Mouse (Mus musculus): ENCODE results near the gene Tpst2.
A peak's percentile ranks its signal among the peaks of the same experiment; 100 is the strongest.

Gene Tpst2

DNA sequence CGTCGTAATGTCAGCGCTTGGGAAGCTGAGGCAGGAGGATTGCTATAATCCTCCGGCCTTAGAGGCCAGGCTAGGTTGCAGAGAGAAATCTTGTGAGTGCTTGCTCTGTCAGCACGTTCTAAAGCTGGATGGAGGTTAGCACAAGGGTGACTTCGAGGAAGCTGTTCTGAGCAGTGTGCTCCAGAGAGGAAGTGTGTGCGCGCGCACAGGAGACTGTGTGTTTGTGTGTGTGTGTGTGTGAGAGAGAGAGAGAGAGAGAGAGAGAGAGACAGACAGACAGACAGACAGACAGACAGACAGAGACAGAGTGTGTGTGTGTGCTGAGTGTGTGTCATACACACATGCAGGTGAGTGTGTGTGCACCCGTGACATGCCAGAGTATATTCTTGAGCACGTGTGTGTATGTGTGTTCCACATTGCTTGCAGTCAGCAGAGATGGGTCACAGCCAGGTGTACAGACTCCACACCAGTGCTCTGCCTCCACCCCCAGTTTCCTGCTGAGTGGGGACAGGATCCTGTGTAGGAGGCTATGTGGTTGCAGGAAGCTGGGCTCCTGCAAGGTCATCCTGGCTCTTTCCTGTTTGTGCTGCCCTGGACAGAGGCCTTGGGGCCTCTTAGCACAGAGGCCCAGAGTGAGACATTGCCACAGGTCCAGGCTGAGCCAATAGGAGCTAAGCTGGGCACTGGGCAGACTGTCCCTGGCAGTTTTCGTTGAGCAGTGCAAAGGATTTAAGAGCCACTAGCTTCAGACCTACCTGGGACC lies 21.9 kb downstream of the Tpst2 start:
- DNase-seq (ENCODE audit: low spot score), result no peak

DNA sequence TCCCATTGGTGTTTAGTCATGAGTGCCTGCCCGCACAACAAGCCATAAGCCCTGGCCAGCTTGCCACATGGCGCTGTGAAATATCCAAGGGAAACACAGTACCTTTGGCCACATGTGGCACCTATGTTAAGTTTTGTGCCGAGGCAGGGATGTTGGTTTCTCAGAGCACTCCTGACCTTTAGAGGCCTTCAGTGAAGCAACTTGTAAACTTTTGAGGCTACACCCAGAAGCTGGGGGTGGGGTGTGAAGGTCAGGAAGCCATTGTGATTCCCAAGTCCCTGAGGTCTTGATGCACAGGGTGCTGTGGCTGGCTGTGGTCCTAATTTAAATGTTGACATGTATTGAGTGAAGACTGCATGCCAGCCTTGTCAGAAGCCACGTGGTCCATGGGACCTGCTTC lies 22.9 kb downstream of the Tpst2 start:
- no peak for DNase-seq (ENCODE audit: low spot score)

DNA sequence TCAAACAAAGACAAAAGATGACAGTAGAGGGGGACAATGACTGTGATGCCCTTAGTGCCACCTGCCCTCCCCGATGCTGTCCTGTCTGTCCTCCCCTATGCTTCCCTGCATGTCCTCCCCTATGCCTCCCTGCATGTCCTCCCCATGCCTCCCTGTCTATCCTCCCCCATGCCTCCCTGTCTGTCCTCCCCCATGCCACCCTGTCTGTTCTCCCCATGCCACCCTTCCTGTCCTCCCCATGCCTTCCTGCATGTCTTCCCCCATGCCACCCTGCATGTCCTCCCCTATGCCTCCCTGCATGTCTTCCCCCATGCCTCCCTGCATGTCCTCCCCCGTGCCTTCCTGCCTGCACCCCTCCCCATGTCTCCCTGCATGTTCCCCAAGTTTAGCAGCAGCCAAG lies 23.6 kb downstream of the Tpst2 start:
- DNase-seq (ENCODE audit: low spot score), result no peak

DNA sequence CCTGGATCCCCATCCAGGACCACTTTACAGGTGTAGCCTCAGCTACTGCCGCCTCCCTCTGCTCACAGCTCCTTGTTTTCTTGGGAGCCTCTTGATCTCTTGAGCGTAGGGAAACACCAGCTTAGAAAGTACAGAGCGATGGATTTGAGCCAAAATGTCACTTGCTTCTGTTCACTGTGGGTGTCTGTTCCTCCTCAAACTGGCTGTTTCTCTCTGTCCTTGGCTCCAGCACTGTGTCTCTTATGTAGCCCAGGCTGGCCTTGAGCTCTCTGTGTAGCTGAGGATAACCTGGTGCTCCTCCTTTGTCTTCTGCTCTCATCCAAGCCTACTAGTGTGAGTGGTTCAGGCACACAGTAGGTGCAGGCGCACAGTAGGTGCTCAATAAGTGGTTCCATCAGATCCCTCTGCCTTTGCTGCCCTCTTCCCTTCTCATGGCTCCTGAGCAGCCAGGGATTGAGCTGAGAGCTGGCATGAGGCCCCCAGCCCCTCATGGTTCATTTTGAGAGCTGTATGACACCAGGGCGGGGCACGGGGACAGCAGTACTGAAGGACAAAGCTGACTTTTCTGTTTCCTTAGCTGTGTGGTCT lies 24.3 kb downstream of the Tpst2 start:
- no peak for DNase-seq (ENCODE audit: low spot score)

DNA sequence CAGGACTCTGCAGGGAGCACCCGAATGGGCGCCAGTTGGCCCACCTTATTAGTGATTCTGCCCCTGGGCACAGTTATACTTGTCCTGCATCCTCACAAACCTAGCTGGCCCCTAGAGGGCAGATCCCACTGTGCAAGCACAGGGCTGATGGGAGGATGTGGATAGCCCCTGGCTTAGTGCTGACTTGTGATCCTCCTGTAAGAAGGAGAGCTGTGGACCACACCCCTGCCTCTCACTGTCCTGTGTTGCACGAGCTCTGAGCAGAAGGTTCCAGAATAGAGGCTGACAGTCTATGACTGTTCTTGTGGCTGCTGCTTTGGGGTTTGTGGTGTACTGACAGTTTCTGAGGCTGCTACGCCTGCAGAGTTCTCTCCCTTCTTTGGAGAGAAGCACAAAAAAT lies 25.2 kb downstream of the Tpst2 start:
- no peak for DNase-seq (ENCODE audit: low spot score)

DNA sequence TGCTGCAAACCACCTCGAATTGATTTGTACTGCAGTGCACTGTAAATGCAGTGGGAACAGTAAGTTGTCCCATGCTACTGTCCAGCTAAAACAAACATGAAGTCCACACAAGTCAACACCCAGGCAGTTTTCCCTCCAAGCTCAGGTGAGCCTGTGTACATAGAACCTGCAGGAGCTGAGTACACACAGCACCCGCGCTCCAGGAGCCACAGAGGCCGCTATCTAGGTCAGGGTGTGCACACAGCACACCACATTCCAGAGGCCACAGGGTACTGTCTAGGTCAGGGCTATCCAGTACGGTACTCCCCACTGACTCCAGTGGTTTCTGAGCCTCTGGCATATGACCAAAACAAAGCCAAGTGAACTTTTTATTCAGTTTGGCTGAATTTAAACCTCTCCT lies 25.8 kb downstream of the Tpst2 start:
- DNase-seq (ENCODE audit: low spot score), result no peak

DNA sequence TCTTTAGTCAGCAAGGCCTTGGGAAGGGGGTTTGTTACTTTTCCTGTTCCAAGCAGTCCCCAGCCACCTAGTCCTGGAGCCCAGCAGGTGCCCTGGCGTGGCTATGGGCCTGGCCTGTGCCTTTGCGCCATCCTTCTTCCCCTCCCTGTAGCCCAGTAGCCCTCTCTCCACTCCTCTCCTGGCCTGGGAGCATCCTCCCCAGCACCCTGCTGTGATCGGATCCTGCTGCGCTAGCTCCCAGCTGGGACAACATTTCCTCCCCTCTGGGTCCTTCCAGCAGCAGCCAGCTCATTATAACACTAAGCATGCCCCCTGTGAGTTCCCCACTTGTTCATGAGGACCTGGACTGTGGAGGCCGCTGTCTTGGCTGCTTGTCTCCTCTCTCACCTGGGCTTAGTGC lies 29.4 kb downstream of the Tpst2 start:
- DNase-seq (ENCODE audit: low spot score), result no peak

DNA sequence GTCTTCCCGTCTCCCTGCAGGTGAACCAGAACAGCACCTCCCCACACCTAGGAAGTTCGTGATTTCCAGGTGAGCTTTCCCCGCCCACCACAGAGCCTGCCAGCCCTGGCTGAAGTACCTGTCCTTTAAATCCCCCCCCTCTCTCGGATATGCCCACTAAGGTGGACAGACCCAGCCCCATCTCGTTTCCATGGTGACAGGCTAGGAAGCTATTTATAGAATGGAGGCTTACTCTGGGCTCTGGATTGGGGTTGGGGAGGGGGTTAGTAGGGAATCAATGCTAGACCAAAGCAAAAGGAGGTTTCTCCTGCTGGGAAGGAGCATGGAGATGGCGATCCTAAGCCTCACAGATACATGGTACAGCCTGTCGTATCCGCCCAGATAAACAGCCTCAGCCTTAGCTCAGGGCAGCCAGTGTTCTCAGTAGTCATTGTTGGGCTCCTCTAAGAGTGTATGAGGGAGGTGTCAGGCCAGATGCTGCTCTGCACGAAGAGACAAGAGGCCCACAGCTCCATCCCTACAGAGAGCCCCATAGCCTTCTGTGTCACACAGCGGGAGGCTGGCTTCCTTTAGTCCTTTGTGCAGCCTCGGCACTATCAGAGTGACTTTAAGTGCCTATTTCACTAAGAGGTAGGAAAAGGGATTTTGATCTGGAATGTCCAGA lies 36.9 kb downstream of the Tpst2 start:
- DNase-seq (ENCODE audit: low spot score), result no peak

DNA sequence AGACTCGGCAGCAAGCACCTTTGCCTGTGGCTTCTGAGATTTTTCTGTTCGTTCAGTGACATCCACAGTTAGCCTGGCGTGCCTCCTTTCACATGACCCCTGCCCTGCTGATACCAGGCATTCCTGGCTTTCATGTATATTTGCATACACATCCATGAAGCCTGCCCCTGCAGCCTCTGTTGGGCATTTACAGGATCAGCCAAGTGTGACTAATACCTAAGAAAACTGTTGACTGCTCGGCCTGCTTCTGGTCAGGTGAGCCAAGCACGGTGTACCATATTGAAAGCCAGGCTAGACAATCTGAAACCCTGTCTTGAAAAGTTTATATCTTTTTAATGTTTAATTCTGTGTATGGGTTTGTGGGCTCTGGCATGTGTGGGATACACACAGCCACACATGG lies 40.0 kb downstream of the Tpst2 start:
- no peak for DNase-seq (ENCODE audit: low spot score)

DNA sequence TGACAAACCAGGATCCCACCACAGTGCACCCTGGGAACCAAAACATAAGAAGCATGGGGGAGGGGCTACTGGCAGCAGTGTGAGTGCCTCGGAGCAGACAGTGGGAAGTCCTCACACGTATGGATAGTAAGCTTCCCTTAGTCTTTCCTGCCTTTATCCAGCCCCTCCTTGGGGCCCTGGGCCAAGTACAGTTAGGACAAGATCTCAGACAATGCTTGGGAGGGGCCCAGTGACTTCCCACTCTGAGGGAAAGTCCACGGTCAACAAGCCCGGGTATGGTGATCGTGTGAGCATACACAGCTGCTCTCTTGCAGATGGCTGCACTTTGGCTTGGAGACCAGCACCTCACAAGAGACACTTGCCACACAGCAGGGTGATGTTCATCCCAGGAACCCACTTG lies 40.8 kb downstream of the Tpst2 start:
- no peak for DNase-seq (ENCODE audit: low spot score)

DNA sequence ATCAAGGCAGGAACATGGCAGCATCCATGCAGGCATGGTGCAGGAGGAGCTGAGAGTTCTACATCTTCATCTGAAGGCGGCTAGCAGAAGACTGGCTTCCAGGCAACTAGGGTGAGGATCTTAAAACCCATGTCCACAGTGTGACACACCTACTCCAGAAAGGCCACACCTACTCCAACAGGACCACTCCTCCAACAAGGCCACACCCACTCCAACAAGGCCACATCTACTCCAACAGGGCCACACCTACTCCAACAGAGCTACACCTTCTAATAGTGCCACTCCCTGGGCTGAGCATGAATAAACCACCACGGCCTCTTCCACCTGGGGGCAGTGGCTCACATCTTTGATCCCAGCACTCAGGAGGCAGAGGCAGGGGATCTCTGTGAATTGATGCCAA lies 42.9 kb downstream of the Tpst2 start:
- peak; percentile 38 for DNase-seq (ENCODE audit: low spot score)

DNA sequence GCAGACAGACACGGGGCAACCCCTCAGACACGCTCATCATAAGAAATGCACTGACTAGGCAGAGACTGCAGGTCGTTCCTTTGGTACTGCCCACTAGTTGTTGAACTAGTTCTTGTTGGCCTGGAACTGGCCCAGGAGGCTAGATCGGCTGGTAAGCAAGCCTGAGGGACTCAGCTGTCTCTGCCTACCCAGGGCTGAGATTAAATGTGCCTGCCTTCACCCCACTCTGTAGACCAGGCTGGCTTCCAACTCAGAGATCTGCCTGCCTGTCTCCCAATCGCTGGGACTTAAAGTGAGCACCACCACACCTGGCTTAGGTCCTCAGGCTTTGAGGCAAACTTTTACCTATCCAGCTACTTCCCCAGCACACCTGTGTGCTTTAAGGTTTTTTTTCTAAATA lies 43.9 kb downstream of the Tpst2 start:
- no peak for DNase-seq (ENCODE audit: low spot score)

DNA sequence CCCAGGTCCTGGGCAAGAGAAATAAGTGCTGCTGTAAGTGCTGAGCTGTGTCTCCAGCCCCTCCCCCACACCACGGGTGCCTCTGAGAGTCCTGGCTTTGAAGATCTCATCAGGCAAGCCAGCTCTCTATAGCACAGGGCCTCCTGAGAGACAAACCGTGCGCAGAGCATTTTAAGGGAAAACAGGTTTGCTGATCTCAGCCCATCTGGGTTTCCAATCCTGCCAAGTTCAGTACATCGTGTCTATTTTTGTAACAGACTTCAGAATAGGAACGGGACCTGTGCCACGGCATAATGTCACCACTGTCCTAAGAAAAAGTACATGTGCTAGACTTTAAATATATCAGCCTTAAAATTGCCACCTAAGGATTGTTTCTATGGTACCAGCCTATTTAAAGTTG lies 44.4 kb downstream of the Tpst2 start:
- DNase-seq (ENCODE audit: low spot score), result no peak

DNA sequence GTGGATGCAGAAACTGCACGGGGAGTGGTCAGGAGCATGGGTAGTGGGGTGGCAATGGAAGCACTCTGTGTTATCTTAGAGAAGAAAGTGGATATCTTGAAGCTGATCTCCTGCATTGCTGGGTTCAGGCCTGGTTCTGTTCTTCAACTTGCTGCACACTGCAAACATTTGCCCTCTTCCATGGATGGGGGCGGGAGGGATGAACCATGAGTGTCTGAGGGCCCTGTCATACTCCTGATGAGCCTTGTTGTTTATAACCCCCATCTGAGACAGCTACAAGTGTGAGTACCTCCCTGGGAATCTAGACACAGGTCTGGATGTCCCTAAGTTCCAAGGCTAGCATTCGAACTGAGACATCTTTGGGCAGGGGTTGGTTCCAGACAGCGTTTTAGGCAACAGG lies 44.9 kb downstream of the Tpst2 start:
- DNase-seq (ENCODE audit: low spot score), result no peak

DNA sequence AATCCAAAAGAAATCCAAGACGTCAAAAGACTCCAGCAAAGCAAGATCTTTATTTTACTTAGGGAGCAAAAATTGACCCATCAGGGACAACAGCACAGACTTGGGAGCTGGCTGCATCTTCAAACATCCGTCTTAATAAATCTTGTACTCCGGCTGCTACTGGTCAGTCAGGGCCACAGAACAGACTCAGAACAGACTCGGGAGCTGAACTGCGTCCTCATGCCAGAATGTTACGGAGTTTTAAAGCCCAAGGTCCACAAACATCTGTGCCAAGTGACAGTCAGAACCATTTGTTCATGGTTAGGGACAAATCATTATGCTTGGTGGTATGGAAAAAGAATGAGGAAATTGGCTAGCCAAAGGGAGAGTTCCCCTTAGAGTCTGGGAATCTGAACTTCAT lies 46.8 kb downstream of the Tpst2 start:
- no peak for DNase-seq (ENCODE audit: low spot score)

DNA sequence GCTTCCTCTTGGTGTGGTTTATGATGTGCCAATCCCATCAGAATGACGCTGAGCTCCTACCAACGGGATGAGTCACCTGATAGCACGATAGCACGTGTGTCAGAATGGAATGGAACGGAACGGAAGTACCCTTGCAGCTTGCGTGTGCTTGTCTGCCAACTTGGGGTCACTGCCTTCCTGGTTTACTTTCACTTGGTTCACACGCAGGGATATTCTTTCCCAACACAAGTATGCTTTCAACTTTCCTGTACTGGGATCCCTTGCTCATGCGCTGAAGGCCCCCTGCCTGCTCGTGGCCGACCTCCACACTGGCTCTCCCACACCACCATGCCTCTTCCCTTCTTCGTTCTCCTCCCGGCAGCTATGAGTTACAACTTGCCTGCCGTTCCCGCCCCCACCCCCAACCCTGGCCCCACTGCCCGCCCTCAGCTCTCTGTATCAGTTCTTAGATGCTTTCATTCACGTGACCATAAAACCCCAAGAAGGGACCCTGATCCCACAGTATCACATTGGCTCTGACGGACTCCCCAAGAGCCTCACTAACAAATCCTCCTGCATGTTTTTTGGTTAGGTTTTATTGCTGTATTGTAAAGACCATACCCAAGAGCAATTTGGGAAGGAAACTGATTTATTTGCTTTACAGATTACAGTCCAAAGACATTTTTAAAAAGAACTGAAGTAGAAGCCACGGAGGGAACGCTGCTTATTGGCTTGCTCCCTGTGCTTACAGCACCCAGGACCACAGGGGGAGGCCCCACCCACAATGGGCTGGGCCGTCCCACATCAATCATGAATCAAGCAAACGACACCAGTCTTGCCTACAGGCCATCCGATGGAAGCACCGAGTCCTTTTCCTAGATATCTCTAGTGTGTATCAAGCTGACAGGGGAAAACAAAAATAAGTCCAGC lies 48.4 kb downstream of the Tpst2 start:
- peak; percentile 78 for DNase-seq (ENCODE audit: low spot score)

DNA sequence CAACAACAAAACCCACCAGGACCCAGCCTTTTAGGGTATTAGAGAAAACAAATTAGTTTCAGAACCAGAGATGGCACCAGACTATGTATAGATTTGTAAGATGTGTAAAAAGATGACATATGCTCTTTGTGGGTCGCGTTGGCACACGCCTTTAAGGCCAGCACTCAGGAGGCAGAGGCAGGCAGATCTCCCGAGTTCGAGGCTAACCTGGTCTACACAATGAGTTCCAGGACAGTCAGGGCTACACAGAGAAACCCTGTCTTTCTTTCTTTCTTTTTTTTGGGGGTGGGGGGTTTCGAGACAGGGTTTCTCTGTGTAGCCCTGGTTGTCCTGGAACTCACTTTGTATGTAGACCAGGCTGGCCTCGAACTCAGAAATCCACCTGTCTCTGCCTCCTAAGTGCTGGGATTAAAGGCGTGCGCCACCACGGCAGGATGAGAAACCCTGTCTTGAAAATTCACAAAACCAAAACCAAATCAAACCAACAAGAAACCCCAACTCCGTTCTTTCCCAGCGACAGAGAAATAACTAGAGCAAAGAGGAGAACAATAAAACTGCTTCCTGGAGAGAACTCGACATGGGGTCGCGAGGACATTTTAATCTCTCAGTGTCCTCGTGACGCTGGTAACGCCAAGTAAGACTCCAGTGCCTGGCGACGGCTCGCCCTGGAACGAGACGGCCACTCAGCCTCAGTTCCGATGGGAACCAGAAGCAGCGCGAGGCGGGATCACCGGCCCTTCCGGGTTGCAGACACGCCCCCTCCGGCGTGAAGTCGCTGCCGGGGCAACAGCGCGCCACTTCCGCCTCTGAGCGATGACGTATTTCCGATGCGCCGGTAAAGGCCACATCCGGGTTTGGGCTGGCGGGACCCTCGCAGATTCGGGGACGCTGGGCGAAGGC lies 49.3 kb downstream of the Tpst2 start, which contains the start of gene Tfip11:
TSS of gene Tfip11 (plus strand) at position 813 of the 900 bp plus-strand sequence.
- DNase-seq (ENCODE audit: low spot score), result peak; percentile 90

DNA sequence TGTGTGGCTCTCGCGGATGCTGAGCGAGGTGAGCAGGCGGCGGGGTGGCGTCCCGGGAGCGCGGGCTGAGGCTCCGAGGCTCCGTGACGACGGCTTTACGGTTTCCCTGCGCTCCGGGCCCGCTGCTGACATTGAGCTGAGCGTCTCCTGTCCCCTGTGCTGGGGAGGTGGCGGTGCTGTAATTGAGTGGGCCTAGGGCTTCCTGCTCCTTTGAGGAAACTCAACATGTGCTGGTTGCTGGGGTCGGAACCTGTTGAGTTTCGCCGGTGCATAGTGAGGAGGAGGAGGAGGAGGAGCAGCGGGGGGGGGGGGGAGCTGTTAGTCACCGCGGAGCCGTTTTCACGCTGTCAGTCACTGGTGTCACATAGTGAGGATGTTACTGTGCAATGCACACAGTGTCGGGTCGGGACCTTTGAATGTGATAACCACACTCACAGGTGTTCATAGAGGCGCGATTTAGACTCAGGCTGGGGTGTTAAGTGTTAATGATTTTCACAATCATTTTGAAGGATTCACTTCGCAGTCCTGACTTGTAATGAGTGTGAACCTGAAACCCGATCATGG lies 50.0 kb downstream of the Tpst2 start:
- DNase-seq (ENCODE audit: low spot score), result no peak

DNA sequence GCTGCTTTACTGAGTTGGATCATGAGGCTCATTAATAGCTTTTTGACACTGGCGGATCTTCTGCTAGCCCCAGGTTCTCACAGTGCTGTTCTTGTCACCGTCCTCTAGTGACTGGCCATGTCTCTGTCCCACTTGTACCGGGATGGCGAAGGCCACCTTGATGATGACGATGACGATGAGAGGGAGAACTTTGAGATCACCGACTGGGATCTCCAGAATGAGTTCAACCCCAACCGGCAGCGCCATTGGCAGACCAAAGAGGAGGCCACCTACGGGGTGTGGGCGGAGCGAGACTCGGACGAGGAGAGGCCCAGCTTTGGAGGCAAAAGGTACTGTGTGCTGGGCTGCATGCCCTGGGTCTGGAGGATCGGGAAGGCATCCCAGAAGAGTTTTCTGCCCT lies 51.4 kb downstream of the Tpst2 start:
- DNase-seq (ENCODE audit: low spot score), result no peak

DNA sequence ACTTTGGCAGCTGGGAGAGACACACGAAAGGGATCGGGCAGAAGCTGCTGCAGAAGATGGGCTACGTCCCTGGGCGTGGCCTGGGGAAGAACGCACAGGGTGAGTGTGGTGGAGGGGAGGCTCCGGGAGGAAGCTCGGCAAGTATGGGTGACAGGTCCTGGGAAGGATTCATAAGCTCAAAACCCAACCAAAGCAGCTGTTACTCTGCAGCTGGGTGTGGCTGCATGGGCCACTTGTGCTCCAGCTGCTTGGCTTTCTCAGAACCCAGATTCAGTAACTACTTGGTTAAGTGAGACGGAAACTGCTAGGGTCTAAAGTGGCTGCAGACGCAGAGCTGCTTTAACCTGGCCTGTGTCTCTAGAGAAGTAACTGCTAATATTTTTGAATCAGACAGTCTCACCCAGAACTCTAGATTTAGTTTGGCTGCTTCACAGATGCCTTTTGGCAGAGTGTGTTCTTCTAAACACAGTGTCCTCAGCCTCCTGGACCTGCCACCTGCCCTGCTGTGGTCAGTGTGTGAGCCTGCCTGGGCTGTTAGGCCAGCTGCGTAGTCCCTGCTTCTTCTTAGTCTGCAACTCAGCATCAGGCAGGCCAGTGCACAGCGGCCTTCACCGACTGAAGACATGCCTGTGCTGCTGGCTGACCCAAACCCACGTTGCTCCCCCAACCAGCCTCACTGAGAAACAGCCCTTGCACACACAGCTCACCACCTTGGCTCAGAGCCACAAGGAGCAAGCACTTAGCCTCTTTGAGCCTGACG lies 53.5 kb downstream of the Tpst2 start:
- no peak for DNase-seq (ENCODE audit: low spot score)
